Mouse (Mus musculus) spleen, adult 18-20 months (tissue): ENCODE measurements around the gene B3gnt3.
A peak's percentile ranks its signal among the peaks of the same experiment; 100 is the strongest.
"Not testable (repeated sequence)": the region's sequence is repeated elsewhere in the genome, so short reads cannot be mapped to it uniquely, and the experiment has no call there.

Source experiments
- DNase-seq, 2 experiments: peaks; one replicate each; pipeline ENCODE4 v3.0.0; 2022; ENCODE audit warnings: mixed read lengths in 2 of 2

B3gnt3 gene

GRCm38 (mm10) chr8:71701414-71702086, at the start of gene B3gnt3:
TSS of gene B3gnt3 (minus strand) at chr8:71701789.
- no peak for DNase-seq

GRCm38 (mm10) chr8:71749321-71750075, 47.9 kb upstream of the B3gnt3 start:
- DNase-seq: not testable (repeated sequence)

GRCm38 (mm10) chr8:71747082-71747481, 45.5 kb upstream of the B3gnt3 start:
- not testable (repeated sequence) for DNase-seq

- DNase-seq: no peak
Observed at GRCm38 (mm10) chr8:71745322-71745721, 43.7 kb upstream of the B3gnt3 start.

- no peak for DNase-seq
Observed at GRCm38 (mm10) chr8:71742783-71743182, 41.2 kb upstream of the B3gnt3 start.

GRCm38 (mm10) chr8:71741687-71742114, 40.1 kb upstream of the B3gnt3 start:
- no peak for DNase-seq

GRCm38 (mm10) chr8:71741226-71741625, 39.6 kb upstream of the B3gnt3 start:
- no peak for DNase-seq

GRCm38 (mm10) chr8:71738316-71738715, 36.7 kb upstream of the B3gnt3 start:
- DNase-seq: not testable (repeated sequence)

- DNase-seq: peak; percentile 63 to 83
Observed at GRCm38 (mm10) chr8:71731652-71732230, 30.2 kb upstream of the B3gnt3 start.

GRCm38 (mm10) chr8:71728826-71729620, 27.4 kb upstream of the B3gnt3 start:
- DNase-seq: no peak

- no peak for DNase-seq
Observed at GRCm38 (mm10) chr8:71728240-71728785, 26.7 kb upstream of the B3gnt3 start.

- peak; percentile 75 to 86 for DNase-seq
Observed at GRCm38 (mm10) chr8:71725122-71725924, 23.7 kb upstream of the B3gnt3 start, which contains the start of gene Fcho1. TSS of gene Fcho1 (minus strand) at chr8:71725716.

- no peak for DNase-seq
Observed at GRCm38 (mm10) chr8:71724389-71724788, 22.8 kb upstream of the B3gnt3 start.

- peak; percentile 75 to 79 for DNase-seq
Observed at GRCm38 (mm10) chr8:71723047-71723551, 21.5 kb upstream of the B3gnt3 start.

- no peak for DNase-seq
Observed at GRCm38 (mm10) chr8:71719928-71720457, 18.4 kb upstream of the B3gnt3 start.

GRCm38 (mm10) chr8:71719218-71719617, 17.6 kb upstream of the B3gnt3 start:
- no peak for DNase-seq

GRCm38 (mm10) chr8:71718252-71718651, 16.7 kb upstream of the B3gnt3 start:
- no peak for DNase-seq

GRCm38 (mm10) chr8:71717096-71717495, 15.5 kb upstream of the B3gnt3 start:
- no peak for DNase-seq

- DNase-seq: no peak
Observed at GRCm38 (mm10) chr8:71716561-71717053, 15.0 kb upstream of the B3gnt3 start.

- DNase-seq: no peak
Observed at GRCm38 (mm10) chr8:71715531-71715930, 13.9 kb upstream of the B3gnt3 start.

- peak in 1 of 2 experiments; percentile 4 for DNase-seq
Observed at GRCm38 (mm10) chr8:71711574-71711973, 10.0 kb upstream of the B3gnt3 start.
